Mouse (Mus musculus) forebrain, embryonic 11.5 days (tissue): Measurements from ENCODE around the gene Lmbrd2. TPM values are rescaled to one million over a fixed set of nuclear protein-coding genes. Genes with fewer than 3 reads are reported as not detected.

ENCODE experiments used
- ATAC-seq: fragments of 200-750 bp; cut with Nextera tagmentation; replicated peaks from 2 replicates; pipeline ENCODE4 v1.8.0; 2017; ENCODE audit warnings: moderate TSS enrichment; ENCODE audit not compliant: low FRiP score
- DNase-seq: peaks from one replicate; pipeline ENCODE4 v3.0.0-alpha.2; 2017; ENCODE audit warnings: low spot score
- H3K27ac ChIP-seq: fragments of 300-500 bp; sonication (generic); 2 replicates; pipeline ENCODE4 v1.5.1; 2014; ENCODE audit warnings: low read depth, low read length
- H3K27me3 ChIP-seq: fragments of 300-500 bp; sonication (generic); 2 replicates; pipeline ENCODE4 v1.6.1; 2014; ENCODE audit warnings: mild to moderate bottlenecking, low read length, mixed read lengths; ENCODE audit not compliant: control insufficient read depth, insufficient read depth
- H3K36me3 ChIP-seq: fragments of 300-500 bp; sonication (generic); 2 replicates; pipeline ENCODE4 v1.6.1; 2014; ENCODE audit warnings: mild to moderate bottlenecking, low read length, moderate library complexity, mixed read lengths; ENCODE audit not compliant: control insufficient read depth, insufficient read depth
- H3K4me1 ChIP-seq: fragments of 300-500 bp; sonication (generic); replicated peaks from 2 replicates; pipeline ENCODE4 v1.6.1; 2014; ENCODE audit warnings: low read length, mixed read lengths; ENCODE audit not compliant: control insufficient read depth, insufficient read depth
- H3K4me2 ChIP-seq: fragments of 300-500 bp; sonication (generic); 2 replicates; pipeline ENCODE4 v1.6.1; 2014; ENCODE audit warnings: low read depth, mild to moderate bottlenecking, low read length, moderate library complexity, mixed read lengths; ENCODE audit not compliant: severe bottlenecking
- H3K4me3 ChIP-seq: fragments of 300-500 bp; sonication (generic); 2 replicates; pipeline ENCODE4 v1.5.1; 2014; ENCODE audit warnings: low read depth, low read length
- H3K9ac ChIP-seq: fragments of 300-500 bp; sonication (generic); 2 replicates; pipeline ENCODE4 v1.6.1; 2014; ENCODE audit warnings: low read length
- H3K9me3 ChIP-seq: fragments of 300-500 bp; sonication (generic); 2 replicates; pipeline ENCODE4 v1.6.1; 2016; ENCODE audit warnings: low read length, mixed read lengths; ENCODE audit not compliant: control insufficient read depth
- WGBS: fragments of 180-500 bp; shearing (Covaris S2); extraction: QIAGEN DNeasy Blood & Tissue Kit; methylation state at CpG from one replicate; pipeline ENCODE4 v1.1.7; 2014; 5-methylcytosine and 5-hydroxymethylcytosine counted together
- polyA plus RNA-seq: library from polyadenylated mRNA; unstranded; fragments of >200 nt; fragmentation: Nextera tagmentation; extraction: Ambion mirVana; gene quantifications from 2 replicates; pipeline ENCODE4 v1.2.1, GENCODE M21; 2014

The Lmbrd2 gene
- polyA plus RNA-seq, 1 experiment from 2014 or later, result 3.8 TPM

GRCm38 (mm10) chr15:9127051-9127791 lies 13.1 kb upstream of the Lmbrd2 start:
- Histone ChIP-seq H3K27me3 (no peaks in the 10 kb centered on the region), H3K36me3 (peaks cover 4% of the 10 kb centered on the region; the same call in 1 of the 2 replicates), H3K4me1 (no peaks in the 10 kb centered on the region), H3K4me2 (no peak overlapping the region), H3K9ac (no peak overlapping the region), H3K27ac (no peak overlapping the region), H3K4me3 (no peak overlapping the region), H3K9me3 (no peaks in the 10 kb centered on the region)
- DNase-seq (no peak), ATAC-seq (no peak)
- whole genome bisulfite sequencing, result 91% methylated on average over 7 of the region's 7 CpGs

GRCm38 (mm10) chr15:9130772-9131498 lies 9.4 kb upstream of the Lmbrd2 start:
- Histone ChIP-seq H3K4me3 (no peak overlapping the region), H3K9ac (no peak overlapping the region), H3K9me3 (no peaks in the 10 kb centered on the region), H3K36me3 (peaks cover 7% of the 10 kb centered on the region), H3K27me3 (no peaks in the 10 kb centered on the region), H3K4me2 (no peak overlapping the region), H3K27ac (no peak overlapping the region), H3K4me1 (no peaks in the 10 kb centered on the region)
- WGBS, result 84% methylated on average over 9 of the region's 9 CpGs
- DNase-seq (no peak), ATAC-seq (no peak)

DNA sequence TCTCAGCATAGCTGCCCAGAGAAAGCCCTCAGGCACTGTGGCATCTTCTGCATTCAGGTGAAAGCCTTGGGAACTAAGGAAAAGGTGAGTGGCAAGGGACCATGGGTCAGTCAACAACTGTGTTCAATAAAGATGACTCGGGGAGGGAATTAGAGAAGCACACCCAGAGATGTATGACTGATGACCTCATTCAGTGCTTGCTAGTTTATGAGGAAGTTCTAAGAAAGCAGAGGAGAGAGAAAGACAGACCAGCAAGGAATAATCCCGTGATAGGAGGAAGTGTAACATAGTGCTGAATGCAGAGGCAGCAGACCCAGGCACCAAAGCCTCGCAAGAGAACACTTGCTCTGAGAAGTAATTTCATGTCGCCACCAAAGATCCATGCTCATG lies 8.9 kb upstream of the Lmbrd2 start:
- Histone ChIP-seq H3K9me3 (no peaks in the 10 kb centered on the region), H3K27me3 (no peaks in the 10 kb centered on the region), H3K9ac (no peak overlapping the region), H3K4me1 (no peaks in the 10 kb centered on the region), H3K4me2 (no peak overlapping the region), H3K27ac (no peak overlapping the region), H3K4me3 (no peak overlapping the region), H3K36me3 (peaks cover 12% of the 10 kb centered on the region)
- WGBS, result 89% methylated on average over 4 of the region's 4 CpGs
- DNase-seq (no peak), ATAC-seq (no peak)

DNA sequence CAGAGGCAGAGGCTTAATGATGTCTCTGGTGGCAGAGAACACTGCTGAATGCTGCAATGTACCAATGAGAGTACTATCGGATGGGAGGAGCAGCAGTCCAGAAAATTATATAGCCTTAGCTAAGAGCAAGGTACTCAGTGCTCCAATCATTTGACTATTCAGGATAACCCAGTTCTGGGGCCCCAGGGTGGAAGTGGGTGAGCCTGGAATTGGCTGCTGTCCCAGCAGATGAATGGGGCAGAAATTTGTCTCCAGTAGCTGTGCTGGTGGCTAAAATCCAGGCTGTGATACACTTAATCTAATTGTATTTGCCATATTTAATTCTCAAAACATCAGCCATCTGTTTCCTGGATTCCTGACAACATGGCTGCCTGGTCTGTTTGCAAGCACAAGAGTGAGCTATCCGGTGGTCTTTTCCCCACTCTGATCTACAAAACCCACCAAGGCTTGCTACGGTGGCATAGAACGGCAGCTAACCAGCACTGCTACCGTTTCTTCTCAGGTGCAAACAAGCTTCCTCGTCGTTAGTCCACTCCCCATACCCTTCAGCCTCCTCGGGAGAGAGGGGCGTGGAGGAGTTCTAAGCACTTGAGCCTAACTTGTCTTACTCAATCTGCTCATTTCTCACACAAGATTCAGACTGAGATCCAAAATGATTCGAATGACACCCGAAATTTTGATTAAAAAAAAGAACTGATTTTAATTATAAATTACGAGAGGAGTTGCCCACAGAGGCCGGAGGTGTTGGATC lies 7.5 kb upstream of the Lmbrd2 start:
- Histone ChIP-seq H3K4me3 (no peak overlapping the region), H3K27me3 (no peaks in the 10 kb centered on the region), H3K27ac (no peak overlapping the region), H3K36me3 (peaks cover 18% of the 10 kb centered on the region), H3K4me1 (no peaks in the 10 kb centered on the region), H3K4me2 (no peak overlapping the region), H3K9me3 (no peaks in the 10 kb centered on the region), H3K9ac (no peak overlapping the region)
- DNase-seq (no peak), ATAC-seq (no peak)
- 89% methylated on average over 13 of the region's 13 CpGs for WGBS

- Histone ChIP-seq H3K27me3 (no peaks in the 10 kb centered on the region), H3K4me3 (no peak overlapping the region), H3K36me3 (peaks cover 18% of the 10 kb centered on the region), H3K4me2 (no peak overlapping the region), H3K27ac (no peak overlapping the region), H3K4me1 (no peaks in the 10 kb centered on the region), H3K9ac (no peak overlapping the region), H3K9me3 (no peaks in the 10 kb centered on the region)
- WGBS, result 82% methylated on average over 6 of the region's 6 CpGs
- ATAC-seq, result no peak
- no peak for DNase-seq
Observed at GRCm38 (mm10) chr15:9134891-9135507, 5.4 kb upstream of the Lmbrd2 start.

DNA sequence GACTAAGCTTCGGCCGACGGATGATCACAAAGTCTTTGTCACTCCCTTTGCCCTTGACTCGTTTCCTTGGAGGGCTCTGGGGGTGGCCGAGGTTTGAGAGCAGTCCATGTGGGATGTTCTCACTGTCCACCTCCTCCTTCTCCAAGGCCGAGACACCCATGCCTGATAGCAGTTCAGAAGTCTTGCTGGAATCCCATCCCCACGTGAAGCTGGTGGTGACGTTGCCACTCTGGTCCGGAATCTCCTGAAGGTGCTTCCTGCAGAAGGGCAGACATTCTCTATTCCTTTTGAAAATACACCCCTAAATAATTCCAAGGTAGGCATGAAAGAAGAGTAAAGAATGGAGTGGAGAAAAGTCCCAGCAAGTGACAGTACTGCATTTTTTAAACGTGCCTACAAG lies 903 bp upstream of the Lmbrd2 start:
- peak overlapping the region; percentile 76 for H3K4me3 ChIP-seq
- no peaks in the 10 kb centered on the region for H3K9me3 ChIP-seq
- peaks cover 12% of the 10 kb centered on the region for H3K36me3 ChIP-seq
- no peaks in the 10 kb centered on the region for H3K4me1 ChIP-seq
- no peak for ATAC-seq
- H3K27me3 ChIP-seq, result no peaks in the 10 kb centered on the region
- WGBS, result 35% methylated on average over 10 of the region's 10 CpGs
- H3K9ac ChIP-seq, result peak overlapping the region; percentile 71
- H3K27ac ChIP-seq, result no peak overlapping the region
- H3K4me2 ChIP-seq, result peak overlapping the region; percentile 65
- DNase-seq, result no peak

- DNase-seq (no peak), ATAC-seq (peak; percentile 91)
- Histone ChIP-seq H3K4me2 (peak overlapping the region; percentile 66), H3K27me3 (no peaks in the 10 kb centered on the region), H3K27ac (peak overlapping the region; percentile 57; the same call in 1 of the 2 replicates), H3K36me3 (peaks cover 12% of the 10 kb centered on the region), H3K4me1 (no peaks in the 10 kb centered on the region), H3K9ac (peak overlapping the region; percentile 74), H3K9me3 (no peaks in the 10 kb centered on the region), H3K4me3 (peak overlapping the region; percentile 76)
- under 1% methylated on average over 37 of the region's 37 CpGs for WGBS
Observed at GRCm38 (mm10) chr15:9140684-9141171, 378 bp downstream of the Lmbrd2 start.

DNA sequence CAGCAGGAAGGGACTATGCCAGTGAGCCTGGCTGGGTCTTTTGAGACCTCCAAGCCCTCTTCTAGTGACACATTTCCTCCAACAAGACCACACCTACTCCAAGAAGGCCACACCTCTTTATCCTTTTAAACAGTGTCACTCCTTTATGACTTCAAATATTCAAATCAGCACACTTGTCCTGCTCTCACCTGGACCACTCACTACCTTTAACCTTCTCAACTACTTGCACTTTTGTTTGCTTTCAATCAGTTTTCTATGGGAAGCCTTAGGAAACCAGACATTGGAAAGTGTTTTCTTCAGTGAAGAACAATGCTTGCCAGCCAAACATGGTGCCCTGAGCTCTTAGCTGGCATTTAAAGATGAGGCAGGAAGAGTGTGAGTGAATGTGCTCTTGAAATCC lies 15.0 kb downstream of the Lmbrd2 start, which contains the start of gene Skp2:
Gene Skp2 (minus strand): TSS at position 101 of the 400 bp plus-strand sequence.
- no peaks in the 10 kb centered on the region for H3K27me3 ChIP-seq
- no peaks in the 10 kb centered on the region for H3K9me3 ChIP-seq
- no peak for DNase-seq
- ATAC-seq, result no peak
- H3K9ac ChIP-seq, result no peak within 1 kb of the TSS
- no peaks in the 10 kb centered on the region for H3K36me3 ChIP-seq
- H3K27ac ChIP-seq, result no peak within 1 kb of the TSS
- H3K4me2 ChIP-seq, result no peak within 1 kb of the TSS
- H3K4me3 ChIP-seq, result no peak within 1 kb of the TSS
- H3K4me1 ChIP-seq, result no peaks in the 10 kb centered on the region
